Mouse (Mus musculus): Measurements from ENCODE around the gene Psmb9.

- no peak for TF ChIP-seq EP300 (IDR thresholded peaks at IDR 0.05; ENCODE audit: insufficient read depth, low read depth, low read length)
- TF ChIP-seq CTCF (IDR thresholded peaks at IDR 0.05), result no peak
- TF ChIP-seq POLR2A (IDR thresholded peaks at IDR 0.05; ENCODE audit: insufficient read depth, low read depth, low read length), result no peak
These were observed 24.3 kb upstream of the Psmb9 start for GRCm38 (mm10) chr17:34211746-34212365.
